Mouse (Mus musculus) MN1 (cell line): ENCODE measurements around the gene Adamts16.

Experiments used
- DNase-seq: peaks from one replicate; pipeline ENCODE4 v3.0.0-alpha.2; 2016; ENCODE audit warnings: low spot score

The Adamts16 gene

DNA sequence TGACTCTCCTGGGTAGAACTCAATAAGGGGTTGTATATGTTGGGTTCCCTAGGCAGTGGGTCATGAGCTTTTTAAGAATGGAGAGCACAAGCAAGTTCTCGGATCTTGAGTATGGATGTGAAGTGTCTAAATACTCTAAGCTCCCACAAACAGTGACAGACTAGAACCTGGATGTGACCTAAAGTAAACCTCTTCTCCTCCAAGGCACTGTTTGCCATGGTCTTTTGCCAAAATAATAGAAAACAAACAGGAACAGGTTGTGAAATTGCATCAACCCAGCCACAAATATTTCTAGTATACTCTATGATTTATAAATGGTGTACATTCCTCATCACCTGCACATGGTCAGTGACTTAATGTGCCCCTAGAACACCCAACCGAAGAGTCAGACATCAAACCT, 79.0 kb downstream of the Adamts16 start:
- DNase-seq, result no peak

DNA sequence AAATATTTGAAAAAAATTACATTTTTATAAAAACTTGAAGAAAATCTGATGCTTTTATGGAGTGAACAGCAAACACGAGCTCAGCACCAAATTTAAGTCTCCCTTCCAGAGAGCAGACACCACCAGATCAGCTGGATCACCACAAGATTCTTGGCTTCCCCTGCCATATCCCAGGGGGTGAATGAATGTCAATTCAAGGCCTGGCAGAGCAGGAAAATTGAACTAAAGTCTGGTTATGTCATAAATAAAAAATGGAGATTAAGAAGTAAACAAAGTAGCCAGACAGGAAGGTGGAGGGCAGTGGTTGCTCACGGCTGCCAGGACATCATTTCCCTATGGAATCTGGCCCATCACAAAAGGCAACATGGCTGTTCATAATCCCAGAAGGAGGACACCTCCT, 80.3 kb downstream of the Adamts16 start:
- no peak for DNase-seq

DNA sequence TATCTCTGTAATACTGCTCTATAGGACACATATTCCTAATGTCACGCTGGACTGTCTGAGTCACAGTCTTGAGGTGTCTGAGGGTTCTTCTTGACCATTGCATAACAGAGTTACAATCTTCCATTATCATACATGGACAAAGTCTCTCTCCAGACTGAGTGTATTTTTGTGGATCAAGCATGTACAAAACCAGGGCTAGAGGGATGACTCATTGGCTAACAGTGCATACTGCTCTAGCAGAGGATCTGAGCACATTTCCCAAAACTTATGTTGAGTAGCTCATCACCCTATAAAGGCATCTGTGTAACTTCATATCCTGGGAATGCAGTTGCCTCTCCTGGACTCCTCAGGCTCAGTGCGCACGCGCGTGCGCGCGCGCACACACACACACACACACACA, 81.4 kb downstream of the Adamts16 start:
- DNase-seq, result no peak

DNA sequence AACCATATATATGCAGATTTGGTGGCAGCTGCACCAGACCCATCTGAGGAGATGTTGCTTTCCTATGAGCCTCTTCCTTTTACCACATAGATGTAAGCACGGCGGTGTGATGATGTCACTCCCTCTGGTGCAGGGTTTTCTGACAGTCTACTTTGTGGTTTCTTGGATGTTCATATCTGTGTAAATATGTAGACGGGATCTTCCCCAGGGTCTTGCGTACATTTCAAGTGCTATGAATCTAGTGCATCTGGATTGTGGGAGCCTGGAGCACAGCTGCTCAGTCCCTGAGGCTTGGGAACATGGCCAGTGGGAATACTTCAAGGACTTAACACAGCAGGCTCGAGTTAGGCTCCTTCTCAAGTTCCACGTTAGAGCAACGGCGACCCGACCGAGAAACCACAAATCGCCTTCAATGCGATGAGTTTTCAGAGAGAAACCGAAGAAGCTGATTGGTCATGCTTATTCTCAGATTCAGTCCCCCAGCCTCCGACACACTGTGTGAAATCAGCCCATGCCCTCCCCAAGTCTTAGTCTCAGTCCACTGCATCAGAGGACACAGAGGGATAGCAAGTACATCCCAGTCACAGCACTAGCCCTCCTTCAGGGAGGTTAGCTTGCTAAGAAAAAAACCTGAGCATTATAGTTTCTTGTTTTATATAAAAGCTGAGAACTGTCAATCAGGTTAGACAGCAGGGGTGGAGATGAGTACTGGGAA, 95.2 kb downstream of the Adamts16 start:
- no peak for DNase-seq

DNA sequence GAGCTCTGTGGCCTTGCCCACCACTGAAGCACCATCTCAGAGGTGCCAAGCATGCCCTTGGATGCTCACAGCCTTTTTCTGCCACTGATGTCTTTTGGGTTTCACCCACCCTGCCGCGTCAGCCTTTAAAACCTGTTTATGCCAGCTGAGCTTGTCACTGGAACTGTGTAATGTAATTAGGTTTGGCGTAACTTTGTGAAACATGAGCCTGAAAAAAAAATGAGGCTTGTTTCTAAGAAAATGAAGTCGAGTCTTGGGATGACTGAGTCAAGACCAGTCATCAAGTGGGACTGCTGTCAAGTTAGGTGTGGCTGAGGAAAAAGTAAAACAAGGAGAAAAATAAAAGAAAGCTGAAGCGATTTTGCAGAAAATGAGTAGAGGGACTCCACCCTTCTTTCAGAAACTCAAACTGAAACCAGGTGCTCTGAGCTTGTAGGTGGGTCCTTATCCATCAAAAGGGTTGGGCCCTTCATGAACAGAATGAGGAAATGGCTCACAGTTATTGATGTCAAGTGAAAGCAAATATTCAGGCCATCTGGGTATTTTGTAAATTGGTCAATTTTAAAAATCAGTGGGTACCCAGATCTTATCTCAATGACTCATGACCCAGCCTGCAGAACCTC, 97.1 kb downstream of the Adamts16 start:
- DNase-seq, result no peak

DNA sequence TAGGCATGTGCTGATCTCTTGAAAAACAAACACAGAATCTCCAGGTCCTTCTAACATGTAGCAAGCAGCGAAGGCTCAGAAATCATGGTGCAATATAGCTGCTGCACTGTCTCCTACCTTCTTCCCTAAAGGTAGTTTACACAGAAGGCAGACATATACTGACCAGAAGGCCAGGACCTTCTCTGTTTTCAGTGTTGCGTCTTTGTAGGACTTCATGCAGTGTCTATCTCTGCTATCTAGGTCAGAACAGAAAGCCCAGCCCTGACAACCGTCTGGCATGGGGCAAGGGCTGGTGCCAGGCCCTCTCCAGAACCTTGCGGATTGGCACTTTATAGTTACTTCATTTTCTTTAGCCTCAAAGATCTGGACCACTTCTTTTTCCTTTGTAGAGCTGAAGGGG, 98.9 kb downstream of the Adamts16 start:
- DNase-seq, result no peak

DNA sequence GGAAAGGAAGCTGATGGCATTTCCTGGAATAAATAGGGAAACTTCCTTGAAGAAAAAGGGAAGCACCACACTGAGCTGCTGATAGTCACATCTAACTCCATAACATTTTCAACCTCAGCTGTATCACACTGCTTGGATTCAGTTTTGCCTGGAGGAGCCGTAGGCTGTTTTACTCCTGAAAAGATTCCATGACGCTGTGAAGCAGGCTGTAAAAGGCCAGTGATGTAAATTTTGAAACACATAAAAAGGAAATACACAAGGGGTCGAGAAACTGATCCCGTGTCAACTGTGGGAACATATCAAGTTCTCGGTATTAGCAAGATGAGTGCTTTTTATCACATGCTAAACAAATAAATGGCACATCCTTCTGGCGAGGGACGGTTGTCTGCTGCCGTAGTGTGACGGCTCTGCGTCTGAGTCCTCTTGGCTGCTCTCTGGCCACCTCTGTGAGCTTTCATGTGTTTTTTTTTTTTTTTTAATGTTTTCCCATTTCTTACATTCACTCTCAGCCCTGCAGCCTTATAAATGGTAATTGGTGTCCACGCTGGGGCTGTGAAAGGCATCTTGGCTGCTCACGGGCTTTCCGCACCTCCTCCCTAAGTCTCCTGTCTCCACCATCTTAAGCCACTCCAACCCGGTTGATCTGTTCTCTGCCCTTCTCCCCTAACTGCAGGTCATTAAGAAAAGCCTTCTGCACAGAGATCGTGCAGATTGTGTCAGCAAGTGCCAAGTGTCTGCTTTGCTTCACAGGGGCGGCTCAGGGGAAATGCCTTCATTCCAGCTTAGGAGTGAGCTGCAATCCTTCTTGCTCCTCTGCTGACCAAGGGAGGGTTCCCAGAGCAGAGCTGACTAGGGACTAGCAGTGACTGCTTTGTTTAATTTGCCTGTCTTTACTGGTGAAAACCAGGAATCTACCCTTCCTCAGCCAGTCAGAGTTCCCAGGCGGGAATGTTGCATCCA, 101.0 kb downstream of the Adamts16 start:
- no peak for DNase-seq

DNA sequence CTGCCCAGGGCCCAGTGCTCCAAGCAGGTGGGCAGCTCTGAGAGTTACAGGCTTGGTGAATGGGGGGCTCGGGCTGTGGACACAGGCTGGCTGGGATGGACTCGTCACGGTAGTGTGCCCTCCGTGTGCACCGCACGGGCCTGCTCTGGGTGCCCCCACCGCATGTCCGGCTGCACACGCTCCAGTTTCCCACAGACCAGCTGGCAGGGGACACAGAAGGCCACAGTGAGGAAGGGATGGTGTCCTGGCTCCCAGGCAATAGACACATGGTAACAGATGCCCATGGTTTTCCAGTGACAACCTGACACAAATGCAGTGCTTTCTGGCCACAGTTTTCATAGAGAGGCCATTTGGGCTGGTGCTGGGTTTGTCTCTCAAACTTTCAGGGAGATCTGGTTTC, 102.8 kb downstream of the Adamts16 start:
- DNase-seq, result no peak

DNA sequence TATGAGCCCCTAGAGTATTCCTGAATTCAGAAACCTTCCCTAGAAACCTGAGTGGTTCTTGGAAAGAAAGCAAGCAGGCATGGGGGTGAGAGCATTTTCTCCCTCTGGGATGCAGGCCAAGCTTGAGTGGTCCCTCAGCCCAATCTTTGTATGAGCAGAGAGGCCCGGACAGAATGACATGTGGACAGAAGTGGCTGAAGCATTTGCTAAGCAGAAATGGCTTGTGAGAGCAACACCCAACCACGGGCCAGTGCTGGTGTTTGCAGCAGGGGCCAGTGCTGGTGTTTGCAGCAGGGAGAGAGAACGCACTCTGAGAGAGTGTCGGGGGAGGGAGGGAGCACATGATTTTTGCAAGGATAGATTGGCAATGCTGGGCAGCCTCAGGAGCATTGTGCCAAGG, 105.2 kb downstream of the Adamts16 start:
- no peak for DNase-seq

DNA sequence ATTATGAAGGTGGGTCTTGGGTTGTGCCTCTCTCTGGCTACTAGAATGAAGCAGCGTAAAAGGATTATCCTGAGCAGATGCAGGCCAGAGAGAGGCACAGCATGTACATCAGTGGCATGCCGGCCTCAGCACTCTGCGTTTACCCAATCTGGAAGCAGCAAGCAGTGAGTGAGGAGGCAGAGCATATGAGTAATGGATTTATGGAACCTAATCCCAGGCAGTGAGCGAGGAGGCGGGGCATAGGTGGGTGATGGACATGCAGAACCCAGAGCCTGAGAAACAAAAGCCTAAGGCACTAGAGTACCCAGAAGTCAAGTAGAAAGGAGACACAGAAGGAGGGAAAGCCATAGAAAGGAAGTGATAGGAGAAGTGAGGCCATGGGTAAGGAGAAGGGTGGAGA, 107.0 kb downstream of the Adamts16 start:
- no peak for DNase-seq

DNA sequence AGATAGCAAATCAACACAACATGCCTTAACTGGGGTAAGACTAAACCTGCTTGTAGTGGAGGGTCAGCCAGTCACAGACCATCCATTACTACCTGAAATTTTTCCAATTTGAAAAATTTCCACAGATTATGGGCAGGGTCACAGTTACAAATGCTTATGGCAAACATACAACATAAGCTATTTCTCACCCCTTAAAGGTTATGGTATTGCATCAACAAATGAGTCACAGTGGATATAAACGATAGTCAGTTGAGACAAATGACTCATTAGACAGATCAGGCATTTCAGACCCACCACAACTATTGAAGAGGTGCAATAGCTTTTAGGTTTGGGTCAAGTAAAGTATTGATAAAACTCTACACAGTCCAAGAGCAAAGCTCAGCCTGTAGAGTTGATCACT, 107.7 kb downstream of the Adamts16 start:
- DNase-seq, result no peak

DNA sequence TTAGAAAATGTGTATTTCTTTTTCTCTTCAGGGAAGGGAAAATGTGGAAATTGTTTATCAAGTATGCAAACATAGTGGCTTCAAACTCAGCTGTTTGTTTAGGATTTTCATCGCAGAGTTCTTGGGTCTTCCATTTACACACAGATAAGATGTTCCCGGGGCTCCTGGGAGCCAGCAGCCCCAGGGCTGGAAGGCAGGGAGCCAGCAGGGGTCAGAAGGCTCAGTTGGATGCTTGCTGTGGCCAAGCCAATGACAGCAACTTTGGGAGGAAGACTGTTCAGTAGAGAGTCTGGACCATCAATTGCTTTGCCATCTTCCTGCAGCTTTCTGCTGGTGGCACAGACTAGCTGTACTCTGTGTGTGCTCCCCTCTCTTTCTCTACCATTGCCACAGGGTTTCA, 108.4 kb downstream of the Adamts16 start:
- no peak for DNase-seq

DNA sequence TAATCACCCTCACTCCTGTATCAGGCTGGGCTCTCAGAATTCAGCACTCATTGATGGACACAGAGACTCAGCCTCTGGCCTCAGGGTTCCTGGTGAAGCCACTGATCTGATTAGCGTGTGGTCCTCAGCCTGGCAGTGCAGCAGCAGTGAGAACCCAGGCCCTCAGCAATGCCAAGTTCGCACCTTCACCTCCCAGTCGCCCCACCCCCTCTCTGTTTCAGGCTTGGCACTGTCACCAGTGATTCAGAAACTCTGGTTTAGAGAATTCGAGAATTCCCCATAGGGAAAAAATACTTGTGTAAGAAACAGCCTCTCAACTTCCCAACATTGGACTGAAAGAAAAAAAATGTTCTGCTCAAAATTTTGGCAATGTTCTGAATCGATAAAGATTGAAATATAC, 108.8 kb downstream of the Adamts16 start:
- no peak for DNase-seq

DNA sequence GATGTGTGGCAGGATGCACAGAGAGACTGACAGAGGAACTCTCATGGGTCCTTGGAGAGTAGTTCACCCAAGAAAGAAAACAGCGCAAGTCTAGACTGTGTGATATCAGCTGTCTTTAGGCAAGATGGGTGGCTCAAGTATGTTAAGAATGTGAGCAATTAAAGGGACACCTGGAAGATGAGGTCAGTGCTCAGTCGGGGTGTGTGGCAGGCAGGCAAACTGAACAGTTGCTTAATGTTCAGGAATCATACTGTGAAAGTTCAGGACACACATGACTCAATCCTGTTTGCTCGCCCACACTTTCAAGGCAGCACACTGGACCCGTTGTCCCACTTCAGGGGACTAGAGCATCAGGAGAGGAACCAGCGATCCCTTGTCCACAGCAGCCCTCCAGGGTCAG, 110.3 kb downstream of the Adamts16 start:
- DNase-seq, result no peak

DNA sequence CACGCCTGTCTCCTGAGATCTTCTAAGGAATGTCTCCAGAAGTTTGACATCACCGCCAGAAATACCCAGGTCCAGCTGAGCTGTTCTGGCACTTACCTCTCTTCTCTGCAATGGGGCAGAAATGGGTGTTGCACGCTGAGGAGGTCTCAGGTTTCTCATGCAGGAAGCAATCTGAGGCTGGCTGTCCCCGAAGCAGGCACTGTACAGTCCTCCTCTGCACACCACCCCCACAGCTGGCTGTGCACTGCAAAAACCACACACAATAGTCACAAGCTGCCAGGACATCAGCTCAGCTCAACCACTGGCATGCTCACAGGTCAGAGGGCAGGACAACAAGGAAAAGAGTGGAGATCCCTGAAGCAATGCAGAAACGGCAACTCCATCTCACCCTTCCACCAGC, 111.6 kb downstream of the Adamts16 start:
- no peak for DNase-seq

DNA sequence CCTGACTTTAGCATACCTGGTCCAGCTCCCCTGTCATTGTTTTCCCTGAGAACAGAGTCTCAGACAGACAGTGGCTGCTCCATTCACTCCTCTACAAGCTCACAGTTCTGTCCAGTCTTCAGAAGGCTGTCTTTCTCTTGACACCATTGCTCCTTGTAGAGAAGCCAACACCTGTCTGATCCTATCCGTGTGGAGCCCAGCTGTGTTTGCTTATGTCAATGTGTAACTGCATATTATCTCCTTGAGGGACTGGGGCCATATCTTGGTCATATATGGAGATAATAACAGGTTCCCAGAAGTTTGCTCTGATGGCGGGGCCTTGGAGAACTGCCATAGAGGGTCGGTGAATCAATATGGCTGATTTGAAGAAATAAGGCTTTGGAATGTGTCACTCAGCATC, 115.4 kb downstream of the Adamts16 start:
- no peak for DNase-seq

DNA sequence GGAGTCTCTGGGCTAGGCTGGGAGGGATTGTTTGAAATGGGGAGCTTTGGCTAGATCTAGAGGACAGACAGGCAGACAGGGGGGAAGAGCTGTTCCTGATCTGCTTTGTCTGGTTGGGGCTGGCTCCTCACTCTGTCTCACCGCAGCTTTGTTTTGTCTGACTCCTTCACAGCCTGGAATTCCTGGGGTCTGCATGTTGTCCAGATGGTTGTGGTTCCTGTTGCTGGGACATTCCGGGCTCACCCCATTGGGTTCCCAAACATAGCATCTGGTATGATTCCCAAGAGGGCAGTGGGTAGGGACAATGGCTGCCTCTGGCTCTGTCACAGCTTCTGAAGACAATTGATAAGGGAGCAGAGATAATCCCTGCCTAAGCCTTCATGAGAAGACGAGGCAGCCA, 117.0 kb downstream of the Adamts16 start:
- no peak for DNase-seq

DNA sequence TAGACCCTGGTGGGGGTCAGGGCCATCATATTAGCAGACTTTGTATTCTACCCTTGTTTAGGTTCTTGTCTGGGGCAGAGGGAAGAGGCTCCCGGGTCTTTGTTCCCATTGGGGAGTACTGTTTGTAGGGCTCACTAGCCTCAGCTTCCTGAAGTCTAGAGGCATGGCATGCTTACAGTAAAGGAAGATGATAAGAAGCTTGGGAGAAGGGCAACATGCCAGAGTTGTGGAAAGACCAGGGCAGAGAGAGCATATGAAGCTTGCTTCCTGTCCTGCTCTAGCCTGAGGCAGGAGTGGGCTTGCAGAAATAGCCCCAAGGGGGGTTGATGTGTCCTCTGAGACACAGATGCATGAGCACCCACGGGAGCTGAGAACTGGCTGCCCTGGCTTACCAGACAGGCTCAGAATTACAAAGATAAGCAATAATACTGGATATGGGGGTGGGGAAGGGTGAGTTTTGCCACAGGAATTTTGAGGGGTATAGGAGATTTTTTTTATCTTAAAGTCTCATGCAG, 117.4 kb downstream of the Adamts16 start:
- no peak for DNase-seq

DNA sequence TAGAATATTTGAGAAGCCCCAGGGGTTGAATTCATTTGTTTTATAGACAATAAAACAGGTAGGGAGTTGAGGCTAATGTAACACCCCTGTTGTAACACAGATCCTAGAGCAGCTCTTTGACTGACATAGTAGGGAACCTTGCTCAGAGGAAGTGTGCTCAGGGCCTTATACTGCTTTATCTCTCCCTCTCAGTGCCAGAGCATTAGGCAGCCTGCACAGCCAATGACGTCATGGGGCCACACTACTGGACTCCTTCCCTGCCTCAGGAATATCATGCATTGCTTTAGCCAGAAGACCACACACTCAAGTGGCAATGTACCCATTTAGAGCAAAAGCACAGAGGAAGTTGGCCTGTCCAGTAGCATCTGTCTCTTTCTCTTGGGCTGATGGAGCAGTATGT, 121.6 kb downstream of the Adamts16 start:
- DNase-seq, result no peak

DNA sequence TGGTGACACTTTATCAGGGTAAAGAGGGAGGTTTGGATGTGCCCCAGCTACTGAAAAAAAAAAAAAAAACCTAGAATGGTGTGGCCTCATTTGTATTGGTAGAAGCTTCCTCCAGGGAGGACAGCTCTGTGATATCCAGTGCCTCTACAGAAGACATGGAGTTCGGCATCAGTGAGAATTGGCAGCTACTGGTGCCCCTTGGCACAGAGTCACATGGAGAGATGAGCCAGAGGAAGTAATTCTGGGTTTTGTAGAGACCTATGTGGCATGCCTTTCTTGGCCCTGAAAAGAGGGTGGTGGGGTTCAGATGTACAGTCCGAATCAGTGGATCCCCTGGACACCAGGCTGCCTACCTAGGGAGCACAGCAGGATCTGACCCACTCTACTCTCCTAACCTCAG, 122.8 kb downstream of the Adamts16 start:
- no peak for DNase-seq

DNA sequence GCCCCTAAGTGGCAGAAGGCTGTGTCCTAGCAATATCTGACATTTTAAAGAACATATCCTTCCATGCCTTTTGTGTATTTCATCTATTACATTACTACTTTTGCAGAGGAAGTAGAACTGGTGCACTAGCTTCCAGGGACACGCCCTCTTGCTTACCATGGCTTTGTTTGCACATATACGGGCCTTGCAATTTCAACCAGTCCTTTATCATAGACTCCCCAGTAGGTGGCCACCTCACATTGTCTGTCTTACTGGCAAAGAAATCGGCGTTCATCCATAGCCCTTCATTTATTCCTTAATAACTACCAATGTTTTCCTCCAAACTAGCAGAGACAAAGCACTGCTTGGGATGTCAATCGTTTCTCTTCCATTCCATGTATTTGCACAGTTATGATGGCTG, 125.6 kb downstream of the Adamts16 start:
- DNase-seq, result no peak

DNA sequence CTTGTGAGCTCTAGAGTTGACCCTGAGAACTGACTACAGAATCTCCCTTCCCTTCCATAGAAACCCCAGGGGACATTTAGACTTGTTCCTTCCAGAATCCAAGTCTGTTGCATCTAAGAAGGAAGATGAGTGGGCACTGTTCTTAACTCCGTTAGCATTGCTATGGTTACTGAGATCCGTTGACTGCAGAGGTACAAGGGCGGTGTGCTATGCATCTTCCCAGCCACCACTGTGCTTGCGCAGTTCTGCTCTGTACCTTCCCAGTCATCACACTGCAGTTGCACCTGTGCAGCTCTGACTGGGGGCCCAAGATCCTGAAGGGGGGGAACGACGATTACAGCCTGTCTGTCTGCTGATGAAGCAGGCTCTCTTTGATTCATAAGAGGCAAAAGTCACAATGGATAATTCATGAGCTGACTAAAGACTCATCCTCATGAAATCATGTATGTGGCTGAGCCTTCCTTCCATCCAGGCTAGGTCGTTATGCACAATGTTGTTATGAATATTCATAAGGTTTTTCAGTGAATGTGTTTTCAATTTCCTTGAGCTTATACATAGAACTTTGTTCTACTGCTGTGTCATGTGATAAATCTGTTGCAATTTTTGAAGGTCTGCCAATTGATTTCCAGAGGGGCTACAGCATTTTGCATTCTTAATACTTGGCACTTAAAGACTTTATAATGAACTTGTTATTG, 127.4 kb downstream of the Adamts16 start:
- DNase-seq, result no peak
